Mouse (Mus musculus) testis, adult 2 months (tissue): ENCODE data around the gene Kif12. TPM values are rescaled to one million over a fixed set of nuclear protein-coding genes. Genes with fewer than 3 reads are reported as not detected.

Experiments used
- H3K27ac ChIP-seq: fragments of 200-500 bp; 2 replicates; pipeline ENCODE4 v1.5.1; 2012; ENCODE audit warnings: low read depth, low read length; ENCODE audit not compliant: control insufficient read depth, insufficient read depth
- H3K27me3 ChIP-seq: fragments of 200-500 bp; 2 replicates; pipeline ENCODE4 v1.6.1; 2012; ENCODE audit warnings: mild to moderate bottlenecking, low read length, moderate library complexity; ENCODE audit not compliant: control insufficient read depth, insufficient read depth
- H3K36me3 ChIP-seq: fragments of 200-500 bp; 2 replicates; pipeline ENCODE4 v1.6.1; 2012; ENCODE audit warnings: mild to moderate bottlenecking, low read length; ENCODE audit not compliant: control insufficient read depth, insufficient read depth
- H3K4me1 ChIP-seq: fragments of 200-500 bp; 2 replicates; pipeline ENCODE4 v1.6.1; 2012; ENCODE audit warnings: low read length; ENCODE audit not compliant: control insufficient read depth, insufficient read depth
- H3K4me3 ChIP-seq: fragments of 200-500 bp; 2 replicates; pipeline ENCODE4 v1.5.1; 2012; ENCODE audit warnings: low read depth, mild to moderate bottlenecking, low read length, moderate library complexity, mixed read lengths; ENCODE audit not compliant: control insufficient read depth
- CTCF ChIP-seq: fragments of 200-500 bp; IDR thresholded peaks from 2 replicates; pipeline ENCODE4 v1.5.1; 2012; ENCODE audit warnings: low read depth, mild to moderate bottlenecking, inconsistent platforms, low read length, moderate library complexity; ENCODE audit not compliant: control insufficient read depth, insufficient read depth, insufficient replicate concordance
- POLR2A ChIP-seq: fragments of 200-500 bp; IDR thresholded peaks from 2 replicates; pipeline ENCODE4 v1.6.1; 2012; ENCODE audit warnings: low read depth, mild to moderate bottlenecking, inconsistent platforms, low read length, moderate library complexity; ENCODE audit not compliant: control insufficient read depth
- polyA plus RNA-seq: library from polyadenylated mRNA; depleted of rRNA; stranded (reverse); fragments of >200 nt; gene quantifications from 2 replicates; pipeline ENCODE4 v1.2.3, GENCODE M21; 2012

Kif12 gene
- polyA plus RNA-seq, 1 experiment: 0.04 TPM

GRCm38 (mm10) chr4:63186281-63186870 is 14.4 kb upstream of the Kif12 start:
- Histone ChIP-seq H3K4me3 (no peak overlapping the region), H3K27me3 (no peaks in the 10 kb centered on the region), H3K36me3 (no peaks in the 10 kb centered on the region), H3K27ac (no peak overlapping the region), H3K4me1 (no peaks in the 10 kb centered on the region)
- no peak for TF ChIP-seq POLR2A
- TF ChIP-seq CTCF: no peak

DNA sequence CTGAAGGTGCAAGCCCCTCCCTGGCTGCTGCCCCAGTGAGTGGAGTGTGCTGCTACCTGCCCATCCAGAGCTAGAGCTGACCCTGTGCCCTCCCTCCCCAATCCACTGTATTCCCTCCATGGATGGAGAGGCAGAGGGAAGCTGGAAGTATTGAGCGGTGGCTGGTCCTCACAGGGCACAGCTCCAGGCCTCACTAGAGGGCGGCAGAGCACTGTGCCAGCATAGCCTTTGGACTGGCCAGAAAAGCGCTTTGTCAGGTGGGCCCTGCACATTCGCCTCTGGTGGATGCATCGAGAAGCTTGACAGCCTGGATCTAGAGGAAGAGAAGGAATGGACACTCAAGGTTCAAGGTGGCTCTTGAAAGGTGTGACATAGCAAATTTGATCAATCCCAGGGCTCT is 9.6 kb upstream of the Kif12 start:
- Histone ChIP-seq H3K4me1 (no peaks in the 10 kb centered on the region), H3K4me3 (no peak overlapping the region), H3K36me3 (no peaks in the 10 kb centered on the region), H3K27me3 (no peaks in the 10 kb centered on the region), H3K27ac (no peak overlapping the region)
- peak; percentile 76; the same call in 1 of the 2 replicates for TF ChIP-seq CTCF
- no peak for TF ChIP-seq POLR2A

GRCm38 (mm10) chr4:63171122-63171521 is 809 bp downstream of the Kif12 start:
- Histone ChIP-seq H3K4me3 (no peak overlapping the region), H3K27me3 (no peaks in the 10 kb centered on the region), H3K4me1 (no peaks in the 10 kb centered on the region), H3K27ac (no peak overlapping the region), H3K36me3 (no peaks in the 10 kb centered on the region)
- TF ChIP-seq CTCF: no peak
- no peak for TF ChIP-seq POLR2A

DNA sequence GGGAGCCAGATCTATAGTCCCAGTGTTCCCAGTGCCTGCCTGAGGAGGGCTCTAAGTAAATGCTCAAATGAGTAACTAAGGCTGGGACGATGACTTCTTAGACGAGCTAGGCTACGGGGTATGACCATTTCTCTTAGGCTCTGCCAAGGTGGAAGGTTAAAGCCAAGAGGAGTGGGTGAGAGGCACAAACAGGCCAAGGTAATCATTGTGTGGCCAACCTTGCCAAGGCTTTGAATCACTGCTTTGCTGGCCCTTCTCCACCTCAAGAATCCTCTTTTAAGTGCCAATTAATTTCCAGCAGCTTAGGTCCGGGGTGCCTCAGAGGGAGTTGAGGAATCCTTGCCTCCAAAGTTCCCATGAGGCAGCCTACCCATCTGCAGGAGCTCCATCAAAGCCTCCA is 1.9 kb downstream of the Kif12 start:
- Histone ChIP-seq H3K4me1 (no peaks in the 10 kb centered on the region), H3K36me3 (no peaks in the 10 kb centered on the region), H3K4me3 (no peak overlapping the region), H3K27ac (no peak overlapping the region), H3K27me3 (no peaks in the 10 kb centered on the region)
- TF ChIP-seq CTCF (no peak), POLR2A (no peak)

DNA sequence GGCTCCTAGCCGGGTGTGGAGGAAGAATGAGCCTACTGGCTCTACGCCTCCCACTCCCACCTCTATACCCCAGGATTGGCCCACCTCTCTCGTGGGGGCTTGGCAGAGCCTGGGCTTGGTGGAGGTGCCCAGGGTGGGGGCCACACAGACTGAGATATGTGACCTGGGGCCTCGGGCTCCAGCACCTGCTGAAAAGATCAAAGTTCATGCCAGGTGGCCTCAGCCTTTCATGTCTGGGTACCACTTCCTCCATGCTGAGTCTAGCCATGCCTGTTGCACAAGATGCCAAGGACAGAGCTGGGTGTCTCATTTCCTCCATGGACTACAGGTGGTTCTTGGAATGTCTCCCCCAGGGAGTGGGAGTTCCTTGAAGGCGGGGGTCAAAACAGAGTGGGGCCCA is 5.6 kb downstream of the Kif12 start:
- H3K4me1 ChIP-seq: no peaks in the 10 kb centered on the region
- no peak overlapping the region for H3K4me3 ChIP-seq
- H3K27me3 ChIP-seq: no peaks in the 10 kb centered on the region
- no peak overlapping the region for H3K27ac ChIP-seq
- no peaks in the 10 kb centered on the region for H3K36me3 ChIP-seq
- TF ChIP-seq CTCF: no peak
- no peak for TF ChIP-seq POLR2A

- TF ChIP-seq POLR2A (no peak), CTCF (no peak)
- Histone ChIP-seq H3K4me1 (no peaks in the 10 kb centered on the region), H3K4me3 (no peak overlapping the region), H3K36me3 (no peaks in the 10 kb centered on the region), H3K27me3 (no peaks in the 10 kb centered on the region), H3K27ac (no peak overlapping the region)
Observed at GRCm38 (mm10) chr4:63165636-63166035, 6.3 kb downstream of the Kif12 start.

- TF ChIP-seq POLR2A (no peak), CTCF (peak; percentile 81; the same call in 1 of the 2 replicates)
- Histone ChIP-seq H3K4me3 (no peak overlapping the region), H3K4me1 (no peaks in the 10 kb centered on the region), H3K27me3 (no peaks in the 10 kb centered on the region), H3K36me3 (no peaks in the 10 kb centered on the region), H3K27ac (no peak overlapping the region)
Observed at GRCm38 (mm10) chr4:63158961-63159592, 12.9 kb downstream of the Kif12 start.
